Mouse (Mus musculus): ENCODE measurements around the gene Susd6.
A peak's percentile ranks its signal among the peaks of the same experiment; 100 is the strongest.
"Not testable (repeated sequence)": the region's sequence is repeated elsewhere in the genome, so short reads cannot be mapped to it uniquely, and the experiment has no call there.

Gene Susd6

DNA sequence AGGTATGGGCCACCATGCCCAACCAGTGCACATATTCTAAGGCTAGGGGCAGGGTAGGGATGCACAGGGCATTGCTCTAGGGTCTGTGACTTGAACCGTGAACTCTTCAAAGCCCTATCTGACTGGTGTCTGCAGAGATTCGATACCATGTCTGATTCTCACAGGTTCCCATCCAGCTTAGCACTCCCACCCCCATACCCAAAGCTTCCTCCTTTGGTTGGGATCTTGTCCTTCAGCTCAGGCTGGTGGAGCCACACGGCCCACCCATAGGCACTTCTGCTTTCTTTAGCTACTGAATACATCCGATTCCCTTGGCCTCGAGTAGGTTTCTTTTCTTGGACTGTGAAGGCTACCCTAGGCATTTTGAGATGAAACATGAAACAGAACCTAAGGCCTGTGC is 5.3 kb upstream of the Susd6 start:
- DNase-seq (ENCODE audit: low spot score in 2 of 2), result no peak

DNA sequence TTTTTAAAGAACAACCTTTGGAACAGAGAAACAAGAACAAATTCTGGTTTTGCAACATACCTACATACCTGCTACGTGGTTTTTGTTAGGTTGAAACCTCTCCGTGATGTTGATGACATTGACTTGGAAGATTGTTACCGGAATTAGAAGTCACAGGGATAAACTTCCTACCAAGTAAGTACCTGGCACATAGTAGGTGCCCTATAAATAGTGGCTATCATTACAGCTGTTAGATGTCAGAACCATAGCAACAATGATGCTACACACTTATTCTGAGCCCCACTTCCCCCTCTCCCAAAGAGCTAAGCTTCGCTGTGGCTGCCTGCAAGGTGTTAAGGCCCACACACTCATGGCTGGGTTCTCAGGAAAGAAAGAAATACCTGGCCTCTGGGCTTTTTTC is 4.7 kb upstream of the Susd6 start:
- no peak for DNase-seq (ENCODE audit: low spot score in 2 of 2)

- no peak for DNase-seq (ENCODE audit: low spot score in 2 of 2)
These were observed 3.7 kb upstream of the Susd6 start for GRCm38 (mm10) chr12:80786591-80786990.

DNA sequence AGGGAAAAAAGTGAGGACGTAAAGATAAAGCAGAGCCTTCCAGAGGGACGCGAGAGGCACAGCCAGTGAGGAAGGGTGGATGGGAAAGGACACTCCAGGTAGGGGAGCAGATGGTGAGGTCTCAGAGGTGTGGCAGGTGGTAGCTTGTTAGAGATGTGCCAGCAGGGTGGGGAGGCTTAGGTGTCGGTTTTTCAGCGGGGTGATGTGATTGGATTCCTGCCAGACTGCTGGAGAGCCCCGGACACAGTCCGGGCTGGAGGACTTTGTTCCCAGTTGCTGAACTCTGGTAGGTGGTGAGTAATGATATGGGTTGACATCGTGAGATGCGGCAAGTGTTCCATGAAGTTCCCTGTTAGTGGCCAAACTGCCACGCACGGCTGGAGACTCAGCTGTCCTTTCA is 2.7 kb upstream of the Susd6 start:
- DNase-seq (ENCODE audit: low spot score in 2 of 2), result no peak

GRCm38 (mm10) chr12:80788188-80788587 is 2.1 kb upstream of the Susd6 start:
- DNase-seq (ENCODE audit: low spot score in 2 of 2), result no peak

- DNase-seq (ENCODE audit: low spot score in 2 of 2), result not testable (repeated sequence)
These were observed 1.0 kb upstream of the Susd6 start for GRCm38 (mm10) chr12:80789276-80789675.

DNA sequence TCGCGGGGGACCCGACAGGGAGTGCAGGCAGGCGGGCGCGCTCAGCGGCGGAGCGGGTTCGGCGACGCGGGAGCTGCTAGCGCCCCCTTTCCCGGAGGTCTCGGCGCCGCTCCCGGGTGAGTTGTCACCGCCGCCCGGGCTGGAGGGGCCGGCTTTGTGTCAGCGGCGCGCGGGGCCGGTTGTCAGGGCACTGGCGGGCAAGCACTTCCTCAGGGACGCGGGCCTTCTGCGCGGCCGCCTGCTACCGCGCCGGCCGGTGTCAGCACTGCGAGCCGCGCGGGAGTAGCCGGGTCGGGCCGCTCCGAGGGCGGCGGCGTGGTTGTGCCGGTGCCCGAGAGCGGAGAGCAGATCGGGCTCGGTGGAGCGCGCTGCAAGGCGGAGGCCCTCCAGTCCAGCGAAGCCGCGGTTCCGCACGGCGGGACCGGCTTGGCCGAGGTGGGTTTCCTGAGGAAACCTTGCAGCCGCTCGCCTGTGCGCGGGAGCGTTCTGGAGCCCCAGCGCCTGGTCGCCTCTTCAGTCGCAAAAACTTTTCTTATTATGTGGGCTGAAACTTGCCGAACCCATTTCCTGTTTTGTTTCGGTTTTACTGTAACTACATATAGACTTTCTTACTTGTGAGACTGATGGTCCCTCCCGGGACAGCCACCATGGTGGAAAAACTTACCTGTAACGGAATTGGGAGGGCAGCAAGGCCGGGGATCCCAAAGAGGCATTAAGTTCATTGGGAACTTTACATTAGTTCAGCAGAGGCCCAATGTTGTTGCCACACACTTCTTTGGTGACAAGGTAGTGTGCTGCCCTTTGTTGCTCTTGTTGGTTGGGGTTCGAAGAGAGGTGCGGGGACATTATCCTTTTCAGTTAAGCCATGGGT is 625 bp downstream of the Susd6 start:
- no peak for DNase-seq (ENCODE audit: low spot score in 2 of 2)

DNA sequence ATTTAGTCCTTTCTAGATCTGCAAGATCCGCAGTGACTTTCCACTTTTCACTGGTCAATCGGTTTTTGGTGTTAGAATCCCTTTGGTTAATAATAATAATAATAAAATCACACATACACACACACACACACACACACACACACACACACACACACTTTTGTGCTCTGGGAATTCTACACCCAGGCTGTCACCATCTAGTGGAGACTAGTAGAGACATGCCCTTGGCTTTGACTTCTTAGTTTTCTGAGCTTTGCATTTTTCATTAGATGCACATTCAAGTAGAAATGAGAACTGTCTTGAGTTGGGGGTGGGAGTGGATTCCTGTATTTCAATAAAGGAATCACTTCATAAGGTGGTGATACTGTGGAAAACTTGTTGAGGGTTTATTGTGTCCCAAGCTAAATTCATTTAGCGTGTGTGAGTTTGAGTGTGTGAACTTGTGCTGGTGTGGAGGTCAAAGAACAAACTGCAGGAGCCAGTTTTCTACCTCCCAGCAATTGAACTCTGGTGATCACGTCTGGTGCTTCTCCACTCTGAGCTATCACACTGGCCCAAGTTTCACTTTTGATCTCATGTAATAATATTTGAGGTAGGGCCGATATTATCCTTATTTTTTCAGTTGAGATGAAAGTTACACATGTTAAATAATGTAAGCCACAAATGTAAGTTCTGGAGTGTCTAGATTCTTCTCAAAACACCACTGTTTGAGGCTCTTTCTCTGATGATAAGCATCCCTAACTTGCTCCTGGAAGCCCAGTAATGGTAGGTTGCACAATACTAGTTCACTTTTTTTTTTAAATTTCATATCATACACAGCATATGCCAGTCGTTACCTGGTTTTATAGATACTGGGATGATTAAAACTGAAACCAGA is 1.5 kb downstream of the Susd6 start:
- no peak for DNase-seq (ENCODE audit: low spot score in 2 of 2)

DNA sequence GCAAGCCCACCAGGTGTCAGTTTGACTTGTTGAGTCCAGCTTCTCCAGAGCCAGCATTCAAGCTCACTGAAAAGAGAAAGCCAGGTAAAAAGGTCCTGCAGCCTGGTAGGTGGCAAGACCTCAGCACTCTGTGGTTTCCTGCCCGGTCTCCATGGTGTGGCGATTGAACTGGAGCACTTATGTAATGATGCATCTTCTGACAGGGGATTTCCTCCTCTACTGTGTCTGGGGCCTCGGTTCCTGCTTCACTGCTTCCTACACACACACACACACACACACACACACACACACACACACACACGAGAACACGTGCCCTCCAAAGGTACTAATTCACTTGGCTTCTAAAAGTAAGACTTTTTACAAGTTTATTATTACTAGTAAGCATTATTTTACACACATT is 2.6 kb downstream of the Susd6 start:
- no peak for DNase-seq (ENCODE audit: low spot score in 2 of 2)

DNA sequence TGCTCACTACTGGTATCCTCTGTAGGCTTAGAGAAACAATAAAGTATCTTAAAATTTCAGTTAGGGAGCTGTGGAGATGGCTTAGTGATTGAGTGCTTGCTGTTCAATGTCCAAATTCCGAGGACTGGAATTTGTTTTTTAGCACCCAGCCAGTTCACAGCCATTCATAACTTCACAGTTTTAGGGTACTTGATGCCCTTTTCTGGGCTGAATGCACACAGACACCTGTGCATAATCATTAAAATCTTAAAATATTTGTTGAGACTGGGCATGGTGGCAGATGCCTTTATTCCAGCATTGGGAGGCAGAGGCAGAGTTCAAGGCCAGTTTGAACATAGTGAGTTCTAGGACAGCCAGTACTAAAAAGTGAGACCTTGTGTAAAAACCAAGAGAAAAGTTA is 3.2 kb downstream of the Susd6 start:
- no peak for DNase-seq (ENCODE audit: low spot score in 2 of 2)

- no peak for DNase-seq (ENCODE audit: low spot score in 2 of 2)
These were observed 4.2 kb downstream of the Susd6 start for GRCm38 (mm10) chr12:80794522-80794921.

DNA sequence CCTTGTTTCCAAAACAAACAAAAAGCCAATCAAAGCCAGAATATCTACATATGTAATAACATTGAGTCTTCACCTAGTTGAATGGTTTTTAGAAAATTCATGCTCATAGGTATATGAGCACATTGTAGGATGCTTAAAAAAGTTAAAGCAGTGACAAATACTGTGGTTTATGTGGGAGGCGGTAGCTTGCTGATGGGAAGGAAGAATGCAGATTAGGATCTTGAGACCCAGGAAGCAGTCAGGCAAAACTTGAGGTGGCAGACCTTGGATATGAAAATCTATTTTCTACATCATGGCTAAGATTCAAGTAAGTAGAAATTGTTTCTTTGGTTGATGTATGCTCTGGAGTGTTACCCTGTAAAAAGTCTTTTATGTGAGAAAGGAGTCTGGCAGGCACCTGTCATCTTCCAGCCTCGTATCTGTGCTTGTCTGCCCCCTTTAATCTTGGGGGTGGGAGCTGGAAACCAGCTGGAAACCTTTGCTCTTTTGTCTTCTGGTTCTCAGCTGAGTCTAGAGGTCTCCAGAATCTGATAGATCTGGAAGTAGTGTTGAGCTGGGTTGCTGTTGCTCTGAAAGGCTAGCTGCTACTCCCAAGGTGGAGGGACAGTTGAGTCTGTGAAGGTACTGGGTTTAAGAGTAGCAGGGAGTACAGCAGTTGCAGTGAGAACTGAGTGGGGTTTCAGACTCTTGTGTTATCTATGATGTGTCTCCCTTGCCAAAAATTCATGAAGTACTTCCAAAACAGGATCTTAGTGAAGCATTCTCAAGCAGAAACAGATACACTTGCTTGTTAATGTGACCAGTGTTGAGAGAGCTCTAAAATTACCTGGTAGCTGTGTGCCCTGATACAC is 4.8 kb downstream of the Susd6 start:
- DNase-seq (ENCODE audit: low spot score in 2 of 2), result no peak

GRCm38 (mm10) chr12:80798271-80798670 is 8.0 kb downstream of the Susd6 start:
- DNase-seq (ENCODE audit: low spot score in 2 of 2), result no peak

DNA sequence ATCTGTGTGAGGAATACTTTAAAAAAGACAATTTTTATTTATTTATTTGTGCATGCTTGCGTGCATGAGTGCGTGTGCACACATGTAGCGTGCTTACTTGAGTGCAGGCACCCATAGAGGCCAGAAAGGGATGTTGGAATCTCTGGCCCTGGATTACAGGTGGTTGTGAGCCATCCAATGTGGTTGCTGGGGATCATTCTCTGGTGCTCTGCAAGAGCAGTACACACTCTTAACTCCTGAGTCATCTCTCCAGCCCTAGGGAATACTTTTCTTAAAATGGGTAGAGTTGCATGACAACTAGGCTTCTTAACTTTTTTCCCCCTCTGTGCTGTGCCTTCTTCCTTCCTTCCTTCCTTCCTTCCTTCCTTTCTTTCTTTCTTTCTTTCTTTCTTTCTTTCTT is 9.8 kb downstream of the Susd6 start:
- no peak for DNase-seq (ENCODE audit: low spot score in 2 of 2)

DNA sequence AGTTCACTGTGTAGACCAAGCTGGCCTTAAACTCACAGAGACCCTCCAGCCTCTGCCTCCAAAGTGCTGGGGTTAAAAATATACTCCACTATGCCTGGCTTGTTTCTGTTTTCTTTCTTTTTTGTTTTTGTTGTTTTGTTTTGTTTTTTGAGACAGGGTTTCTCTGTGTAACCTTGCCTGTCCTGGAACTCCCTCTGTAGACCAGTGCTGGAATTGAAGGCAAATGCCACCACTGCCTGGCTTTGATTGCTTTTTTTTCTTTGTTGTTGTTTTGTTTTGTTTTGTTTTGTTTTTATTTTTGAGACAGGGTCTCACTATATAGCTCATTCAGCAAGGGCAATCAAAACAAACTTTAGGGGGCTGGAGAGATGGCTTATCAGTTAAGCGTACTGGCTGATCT is 11.1 kb downstream of the Susd6 start:
- no peak for DNase-seq (ENCODE audit: low spot score in 2 of 2)

DNA sequence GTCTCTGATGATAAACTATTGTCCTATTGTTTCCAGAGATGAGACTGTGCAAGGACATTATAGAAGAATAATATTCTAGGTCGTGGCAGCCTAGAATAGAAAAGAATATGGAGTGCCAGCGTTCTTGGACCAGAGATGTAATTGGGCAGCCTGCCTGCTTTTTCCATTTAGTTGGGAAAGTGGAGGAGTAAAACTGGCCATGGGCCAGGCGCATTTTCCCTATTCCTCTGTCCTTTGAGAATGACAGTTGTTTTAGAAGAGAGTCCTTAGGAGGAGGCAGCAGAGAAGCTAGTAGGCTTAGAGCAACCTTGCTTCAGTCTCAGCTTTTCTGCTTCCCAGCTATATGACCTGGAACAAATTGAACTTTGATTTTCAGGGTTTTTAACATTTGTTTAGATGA is 13.6 kb downstream of the Susd6 start:
- peak; percentile 85 to 93 for DNase-seq (ENCODE audit: low spot score in 2 of 2)

- DNase-seq (ENCODE audit: low spot score in 2 of 2), result no peak
These were observed 14.6 kb downstream of the Susd6 start for GRCm38 (mm10) chr12:80804861-80805428.

DNA sequence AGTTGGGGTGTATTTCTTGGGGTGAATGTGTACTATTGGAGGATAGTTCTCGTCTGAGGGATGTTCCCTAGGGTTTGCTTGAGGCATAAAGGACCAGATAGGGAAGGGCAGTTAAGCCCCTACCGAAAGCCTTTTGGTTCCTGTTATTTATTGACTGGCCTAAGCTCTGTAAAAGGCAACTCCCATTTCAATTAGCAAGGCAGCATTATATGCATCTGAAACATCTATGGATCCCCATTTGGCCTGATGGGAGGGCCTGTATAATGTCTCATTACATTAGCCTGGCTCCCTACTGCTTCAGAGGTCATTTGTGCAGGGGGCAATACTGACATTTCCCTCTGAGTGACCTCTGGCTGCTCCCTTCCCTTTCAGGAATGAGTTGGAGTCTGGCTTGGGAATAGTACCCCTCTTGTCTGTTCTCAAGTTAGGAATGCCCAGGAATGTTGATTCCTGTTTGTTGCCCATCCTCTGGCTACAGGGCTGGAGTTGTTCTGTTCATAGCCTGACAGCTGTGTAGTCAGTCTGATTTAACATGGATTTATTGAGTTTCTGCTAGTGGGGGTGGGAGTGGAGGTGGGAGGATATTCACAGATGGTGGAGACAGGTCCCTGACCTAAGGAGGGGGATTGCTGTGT is 17.3 kb downstream of the Susd6 start:
- DNase-seq (ENCODE audit: low spot score in 2 of 2), result no peak

GRCm38 (mm10) chr12:80810005-80810404 is 19.7 kb downstream of the Susd6 start:
- DNase-seq (ENCODE audit: low spot score in 2 of 2), result no peak

DNA sequence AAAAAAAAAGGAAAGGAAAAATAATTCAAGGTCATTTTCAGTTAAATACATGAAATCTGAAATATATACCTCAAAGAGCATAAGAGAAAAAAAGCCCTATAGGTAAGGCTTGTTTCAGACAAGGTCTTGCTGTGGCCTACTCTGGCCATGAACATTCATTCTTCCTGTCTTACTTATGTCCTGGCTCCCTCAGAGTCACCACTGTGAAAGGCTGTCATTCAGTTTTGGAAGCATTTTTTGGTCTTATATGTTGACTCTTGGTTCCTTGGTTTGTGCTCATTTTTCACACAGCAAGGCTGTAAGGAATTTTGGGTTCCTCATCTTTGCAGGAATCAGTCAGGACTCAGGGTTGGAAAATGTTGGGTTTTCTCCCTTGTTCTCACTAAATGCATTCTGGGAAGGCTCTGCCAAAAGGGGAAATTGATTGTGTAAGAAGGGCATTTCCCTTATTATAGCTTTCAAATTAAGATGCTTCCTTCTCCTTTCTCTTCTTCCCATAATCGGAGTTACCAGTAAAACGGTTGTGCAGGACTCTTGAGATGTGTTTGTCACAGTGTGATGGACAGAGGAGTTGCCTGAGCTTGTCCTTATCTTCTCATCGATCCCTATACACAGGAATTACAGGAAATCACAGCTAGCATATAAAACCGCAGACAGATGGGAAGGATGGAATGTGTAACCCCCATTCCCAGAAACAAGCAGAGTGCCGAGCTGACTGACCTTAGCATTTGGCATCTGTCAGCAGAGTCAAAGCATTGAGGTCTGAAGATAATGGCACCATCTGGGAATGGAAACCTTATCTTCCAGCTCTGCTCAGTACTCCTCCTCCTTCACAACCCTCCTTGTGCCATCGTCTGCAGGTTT is 21.6 kb downstream of the Susd6 start:
- no peak for DNase-seq (ENCODE audit: low spot score in 2 of 2)
